Mouse (Mus musculus) forebrain, embryonic 16.5 days (tissue): ENCODE data around the gene Dmrt1. TPM values are rescaled to one million over a fixed set of nuclear protein-coding genes. Genes with fewer than 3 reads are reported as not detected.

Experiments used
- ATAC-seq: fragments of 200-750 bp; cut with Nextera tagmentation; 2 replicates; pipeline ENCODE4 v1.8.0; 2017; ENCODE audit warnings: mild to moderate bottlenecking, moderate library complexity
- H3K27ac ChIP-seq: fragments of 300-500 bp; sonication (generic); 2 replicates; pipeline ENCODE4 v1.5.1; 2014; ENCODE audit warnings: low read length, control low read depth
- H3K27me3 ChIP-seq: fragments of 300-500 bp; sonication (generic); replicated peaks from 2 replicates; pipeline ENCODE4 v1.6.1; 2014; ENCODE audit warnings: low read length; ENCODE audit not compliant: control insufficient read depth, insufficient read depth
- H3K36me3 ChIP-seq: fragments of 300-500 bp; sonication (generic); 2 replicates; pipeline ENCODE4 v1.6.1; 2014; ENCODE audit not compliant: control insufficient read depth, insufficient read depth
- H3K4me1 ChIP-seq: fragments of 300-500 bp; sonication (generic); replicated peaks from 2 replicates; pipeline ENCODE4 v1.6.1; 2014; ENCODE audit warnings: low read length; ENCODE audit not compliant: control insufficient read depth, insufficient read depth
- H3K4me2 ChIP-seq: fragments of 300-500 bp; sonication (generic); 2 replicates; pipeline ENCODE4 v1.6.1; 2014; ENCODE audit warnings: mild to moderate bottlenecking, low read length, control low read depth
- H3K4me3 ChIP-seq: fragments of 300-500 bp; sonication (generic); replicated peaks from 2 replicates; pipeline ENCODE4 v1.5.1; 2014; ENCODE audit warnings: mild to moderate bottlenecking, low read length, control low read depth
- H3K9ac ChIP-seq: fragments of 300-500 bp; sonication (generic); replicated peaks from 2 replicates; pipeline ENCODE4 v1.6.1; 2014; ENCODE audit warnings: low read depth, low read length, control low read depth
- H3K9me3 ChIP-seq: fragments of 300-500 bp; sonication (generic); 2 replicates; pipeline ENCODE4 v1.6.1; 2016; ENCODE audit warnings: low read length; ENCODE audit not compliant: control insufficient read depth
- WGBS: fragments of 180-500 bp; shearing (Covaris S2); extraction: QIAGEN DNeasy Blood & Tissue Kit; methylation state at CpG from one replicate; pipeline ENCODE4 v1.1.7; 2014; 5-methylcytosine and 5-hydroxymethylcytosine counted together
- polyA plus RNA-seq: library from polyadenylated mRNA; unstranded; fragments of >200 nt; fragmentation: Nextera tagmentation; extraction: Ambion mirVana; gene quantifications from 2 replicates; pipeline ENCODE4 v1.2.1, GENCODE M21; 2015

Gene Dmrt1
- polyA plus RNA-seq, 1 experiment from 2014 or later, result not detected

- ATAC-seq, result no peak
- Histone ChIP-seq H3K36me3 (no peaks in the 10 kb centered on the region), H3K4me3 (no peak overlapping the region), H3K4me2 (no peak overlapping the region), H3K27me3 (no peaks in the 10 kb centered on the region), H3K4me1 (no peaks in the 10 kb centered on the region), H3K27ac (no peak overlapping the region), H3K9me3 (no peaks in the 10 kb centered on the region), H3K9ac (no peak overlapping the region)
- WGBS, result 81% methylated on average over 9 of the region's 9 CpGs
Observed at GRCm38 (mm10) chr19:25547086-25547643, 41.7 kb downstream of the Dmrt1 start.

- Histone ChIP-seq H3K4me1 (no peaks in the 10 kb centered on the region), H3K27me3 (no peaks in the 10 kb centered on the region), H3K36me3 (no peaks in the 10 kb centered on the region), H3K27ac (no peak overlapping the region), H3K9ac (no peak overlapping the region), H3K9me3 (no peaks in the 10 kb centered on the region), H3K4me3 (no peak overlapping the region), H3K4me2 (no peak overlapping the region)
- no peak for ATAC-seq
- WGBS, result 69% methylated on average over 5 of the region's 5 CpGs
Observed at GRCm38 (mm10) chr19:25550346-25550745, 44.9 kb downstream of the Dmrt1 start.

GRCm38 (mm10) chr19:25551053-25551452, 45.6 kb downstream of the Dmrt1 start:
- Histone ChIP-seq H3K9me3 (no peaks in the 10 kb centered on the region), H3K4me2 (no peak overlapping the region), H3K27me3 (no peaks in the 10 kb centered on the region), H3K27ac (no peak overlapping the region), H3K4me3 (no peak overlapping the region), H3K36me3 (no peaks in the 10 kb centered on the region), H3K9ac (no peak overlapping the region), H3K4me1 (no peaks in the 10 kb centered on the region)
- no peak for ATAC-seq
- 80% methylated on average over 5 of the region's 5 CpGs for WGBS

GRCm38 (mm10) chr19:25564430-25564829, 59.0 kb downstream of the Dmrt1 start:
- no peak overlapping the region for H3K4me3 ChIP-seq
- H3K36me3 ChIP-seq, result no peaks in the 10 kb centered on the region
- H3K27ac ChIP-seq, result no peak overlapping the region
- 87% methylated on average over 12 of the region's 12 CpGs for WGBS
- no peak for ATAC-seq
- H3K4me1 ChIP-seq, result no peaks in the 10 kb centered on the region
- no peaks in the 10 kb centered on the region for H3K9me3 ChIP-seq
- H3K9ac ChIP-seq, result no peak overlapping the region
- no peak overlapping the region for H3K4me2 ChIP-seq
- no peaks in the 10 kb centered on the region for H3K27me3 ChIP-seq

- ATAC-seq, result no peak
- H3K36me3 ChIP-seq, result no peaks in the 10 kb centered on the region
- no peak overlapping the region for H3K4me3 ChIP-seq
- no peak overlapping the region for H3K9ac ChIP-seq
- H3K27ac ChIP-seq, result no peak overlapping the region
- peaks cover 4% of the 10 kb centered on the region; the same call in 1 of the 2 replicates for H3K4me1 ChIP-seq
- 86% methylated on average over 7 of the region's 7 CpGs for WGBS
- no peaks in the 10 kb centered on the region for H3K27me3 ChIP-seq
- no peaks in the 10 kb centered on the region for H3K9me3 ChIP-seq
- no peak overlapping the region for H3K4me2 ChIP-seq
Observed at GRCm38 (mm10) chr19:25569778-25570177, 64.4 kb downstream of the Dmrt1 start.

GRCm38 (mm10) chr19:25574431-25574830, 69.0 kb downstream of the Dmrt1 start:
- Histone ChIP-seq H3K27me3 (0 out of 2 replicates have a peak, but pooled peaks cover 2% of the 10 kb centered on the region), H3K4me1 (peaks cover 7% of the 10 kb centered on the region), H3K4me2 (no peak overlapping the region), H3K9me3 (no peaks in the 10 kb centered on the region), H3K9ac (no peak overlapping the region), H3K36me3 (no peaks in the 10 kb centered on the region), H3K27ac (no peak overlapping the region), H3K4me3 (no peak overlapping the region)
- 32% methylated on average over 10 of the region's 10 CpGs for WGBS
- no peak for ATAC-seq

- no peak for ATAC-seq
- no peaks in the 10 kb centered on the region for H3K36me3 ChIP-seq
- no peaks in the 10 kb centered on the region for H3K9me3 ChIP-seq
- no peak overlapping the region for H3K9ac ChIP-seq
- H3K4me1 ChIP-seq, result peaks cover 7% of the 10 kb centered on the region
- H3K4me2 ChIP-seq, result no peak overlapping the region
- H3K27me3 ChIP-seq, result 0 out of 2 replicates have a peak, but pooled peaks cover 2% of the 10 kb centered on the region
- no peak overlapping the region for H3K4me3 ChIP-seq
- H3K27ac ChIP-seq, result no peak overlapping the region
- WGBS, result 21% methylated on average over 17 of the region's 17 CpGs
Observed at GRCm38 (mm10) chr19:25574981-25575814, 69.8 kb downstream of the Dmrt1 start.

- 96% methylated on average over 2 of the region's 2 CpGs for WGBS
- H3K9me3 ChIP-seq, result no peaks in the 10 kb centered on the region
- H3K4me1 ChIP-seq, result peaks cover 7% of the 10 kb centered on the region
- ATAC-seq, result no peak
- H3K36me3 ChIP-seq, result no peaks in the 10 kb centered on the region
- H3K4me3 ChIP-seq, result no peak overlapping the region
- no peak overlapping the region for H3K9ac ChIP-seq
- 0 out of 2 replicates have a peak, but pooled peaks cover 2% of the 10 kb centered on the region for H3K27me3 ChIP-seq
- no peak overlapping the region for H3K27ac ChIP-seq
- H3K4me2 ChIP-seq, result no peak overlapping the region
Observed at GRCm38 (mm10) chr19:25578358-25578757, 72.9 kb downstream of the Dmrt1 start.

GRCm38 (mm10) chr19:25579440-25579839, 74.0 kb downstream of the Dmrt1 start:
- Histone ChIP-seq H3K27me3 (0 out of 2 replicates have a peak, but pooled peaks cover 2% of the 10 kb centered on the region), H3K36me3 (no peaks in the 10 kb centered on the region), H3K9ac (no peak overlapping the region), H3K4me3 (no peak overlapping the region), H3K9me3 (no peaks in the 10 kb centered on the region), H3K4me2 (no peak overlapping the region), H3K4me1 (peaks cover 4% of the 10 kb centered on the region), H3K27ac (no peak overlapping the region)
- ATAC-seq, result no peak
- WGBS, result 96% methylated on average over 2 of the region's 2 CpGs
